In genomic region chr1:182714236-182714935, GRCm38 (mm10) we compare ENCODE assay signal across 24 mouse cellular contexts. TPM values are rescaled to one million over a fixed set of nuclear protein-coding genes. Genes with fewer than 3 reads are reported as not detected.
"Had no signal": no experiment of that assay in that cellular context is flagged by ENCODE, and none has a peak within 500 bp of the region (broad histone marks: within the 10 kb centered on the region; RNA-seq: fewer than 3 reads in every experiment).

No protein-coding gene starts in this region.

- H3K27me3 ChIP-seq: neural tube, embryonic 12.5 days; neural tube, embryonic 13.5 days; neural tube, embryonic 15.5 days; stomach, embryonic 15.5 days had no signal

- DNase-seq: right cerebral cortex, adult 18-20 months; right cerebral cortex, postnatal 14 days; right cerebral cortex, postnatal 25 days; right cerebral cortex, postnatal 4 days; spleen, adult 18-20 months; thymus, adult 18-20 months; thymus, adult 2 months; thymus, postnatal 14 days; thymus, postnatal 25 days; thymus, postnatal 36 days; thymus, postnatal 4 days had no signal

- H3K27ac ChIP-seq: neural tube, embryonic 12.5 days; neural tube, embryonic 13.5 days; neural tube, embryonic 15.5 days; stomach, embryonic 15.5 days; stomach, postnatal 0 days had no signal

- H3K4me1 ChIP-seq: neural tube, embryonic 12.5 days; neural tube, embryonic 13.5 days; neural tube, embryonic 15.5 days; stomach, embryonic 15.5 days had no signal

- H3K9ac ChIP-seq: neural tube, embryonic 12.5 days; neural tube, embryonic 13.5 days; neural tube, embryonic 15.5 days; stomach, embryonic 15.5 days had no signal

- H3K4me3 ChIP-seq: neural tube, embryonic 12.5 days; neural tube, embryonic 13.5 days; neural tube, embryonic 15.5 days; stomach, embryonic 15.5 days had no signal

- H3K36me3 ChIP-seq: neural tube, embryonic 12.5 days; neural tube, embryonic 13.5 days; neural tube, embryonic 15.5 days; stomach, embryonic 15.5 days had no signal

- H3K9me3 ChIP-seq: neural tube, embryonic 12.5 days; neural tube, embryonic 13.5 days; neural tube, embryonic 15.5 days; stomach, embryonic 15.5 days had no signal

- H3K4me2 ChIP-seq: neural tube, embryonic 12.5 days; neural tube, embryonic 13.5 days; neural tube, embryonic 15.5 days; stomach, embryonic 15.5 days had no signal

RNA-seq across cellular contexts. Expression of gene Ccdc185, which starts 34.6 kb away (rescaled TPM):
- total RNA-seq: neutrophil, adult 5-6 weeks had no signal
- polyA plus RNA-seq: neural tube, embryonic 12.5 days; neural tube, embryonic 13.5 days; neural tube, embryonic 14.5 days; neural tube, embryonic 15.5 days; small intestine, adult 2 months; spleen, adult 2 months; stomach, embryonic 14.5 days; stomach, embryonic 15.5 days; stomach, embryonic 16.5 days; stomach, postnatal 0 days; thymus, adult 2 months; thymus, postnatal 0 days; urinary bladder, adult 2 months had no signal

RNA-seq across cellular contexts. Expression of gene Susd4, which starts 49.3 kb away (rescaled TPM):
- total RNA-seq: neutrophil, adult 5-6 weeks had no signal
